Mouse (Mus musculus) limb, embryonic 10.5 days (tissue): ENCODE results near the gene Rarres1. TPM values are rescaled to one million over a fixed set of nuclear protein-coding genes. Genes with fewer than 3 reads are reported as not detected.

Source experiments
- DNase-seq: peaks from one replicate; pipeline ENCODE4 v3.0.0-alpha.2; 2017; ENCODE audit warnings: low spot score
- H3K27ac ChIP-seq: fragments of 300-500 bp; sonication (generic); 2 replicates; pipeline ENCODE4 v1.5.1; 2016; ENCODE audit warnings: mild to moderate bottlenecking
- H3K27me3 ChIP-seq: fragments of 300-500 bp; sonication (generic); 2 replicates; pipeline ENCODE4 v1.6.1; 2016; ENCODE audit warnings: low read depth, mild to moderate bottlenecking; ENCODE audit not compliant: poor library complexity, severe bottlenecking
- H3K36me3 ChIP-seq: fragments of 300-500 bp; sonication (generic); 2 replicates; pipeline ENCODE4 v1.6.1; 2016; ENCODE audit warnings: mild to moderate bottlenecking, moderate library complexity
- H3K4me1 ChIP-seq: fragments of 300-500 bp; sonication (generic); 2 replicates; pipeline ENCODE4 v1.6.1; 2016
- H3K4me3 ChIP-seq: fragments of 300-500 bp; sonication (generic); 2 replicates; pipeline ENCODE4 v1.5.1; 2016; ENCODE audit warnings: mild to moderate bottlenecking, moderate library complexity
- H3K9me3 ChIP-seq: fragments of 300-500 bp; sonication (generic); replicated peaks from 2 replicates; pipeline ENCODE4 v1.6.1; 2016; ENCODE audit warnings: mild to moderate bottlenecking
- WGBS: fragments of 180-500 bp; shearing (Covaris S2); methylation state at CpG from one replicate; pipeline ENCODE4 v1.1.7; 2016; 5-methylcytosine and 5-hydroxymethylcytosine counted together
- polyA plus RNA-seq: library from polyadenylated mRNA; unstranded; fragments of >200 nt; fragmentation: Nextera tagmentation; extraction: Ambion mirVana; gene quantifications from 2 replicates; pipeline ENCODE4 v1.2.1, GENCODE M21; 2016

The Rarres1 gene
- polyA plus RNA-seq, result 0.95 and 5.5 TPM in 2 replicates

DNA sequence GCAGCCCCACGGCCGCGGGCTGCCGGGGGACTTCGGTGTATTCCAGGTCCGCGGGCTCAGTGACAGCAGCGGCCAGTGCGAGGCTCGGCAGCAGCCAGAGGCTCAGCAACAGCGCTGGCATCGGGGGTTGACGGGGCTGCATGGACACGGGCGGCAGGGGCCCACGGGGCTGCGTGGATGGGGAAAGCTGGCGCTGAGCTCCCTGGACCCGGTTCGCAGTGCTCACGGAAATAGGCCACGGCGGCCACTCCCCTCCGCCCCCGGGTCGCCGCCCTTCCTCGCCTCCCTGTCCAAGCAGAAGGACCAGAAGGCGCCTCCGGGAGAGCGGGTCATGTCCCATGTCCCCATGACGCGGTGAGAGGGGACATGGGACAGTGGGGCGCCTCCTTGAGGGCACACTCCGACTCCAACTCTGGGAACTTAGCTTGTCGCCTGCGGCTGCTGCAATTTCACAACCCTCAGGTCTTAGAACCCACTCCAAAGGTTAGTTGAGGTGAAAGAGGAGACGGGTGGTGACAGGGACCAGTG, at the start of gene Rarres1:
Rarres1 (minus strand) TSS at position 250 of the 528 bp plus-strand sequence.
- H3K27me3 ChIP-seq, result peaks cover 48% of the 10 kb centered on the region
- peak within 1 kb of the TSS; percentile 74 for H3K27ac ChIP-seq
- no peaks in the 10 kb centered on the region for H3K36me3 ChIP-seq
- peak; percentile 59 for DNase-seq
- H3K4me3 ChIP-seq, result peak within 1 kb of the TSS; percentile 60
- 4% methylated on average over 38 of the region's 38 CpGs for WGBS
- no peaks in the 10 kb centered on the region for H3K9me3 ChIP-seq
- H3K4me1 ChIP-seq, result peaks cover 12% of the 10 kb centered on the region

- Histone ChIP-seq H3K36me3 (no peaks in the 10 kb centered on the region), H3K4me3 (no peak overlapping the region), H3K27ac (no peak overlapping the region), H3K4me1 (no peaks in the 10 kb centered on the region), H3K9me3 (no peaks in the 10 kb centered on the region), H3K27me3 (no peaks in the 10 kb centered on the region)
- 69% methylated on average over 5 of the region's 5 CpGs for WGBS
- no peak for DNase-seq
Observed at GRCm38 (mm10) chr3:67564731-67565357, 49.5 kb upstream of the Rarres1 start.

DNA sequence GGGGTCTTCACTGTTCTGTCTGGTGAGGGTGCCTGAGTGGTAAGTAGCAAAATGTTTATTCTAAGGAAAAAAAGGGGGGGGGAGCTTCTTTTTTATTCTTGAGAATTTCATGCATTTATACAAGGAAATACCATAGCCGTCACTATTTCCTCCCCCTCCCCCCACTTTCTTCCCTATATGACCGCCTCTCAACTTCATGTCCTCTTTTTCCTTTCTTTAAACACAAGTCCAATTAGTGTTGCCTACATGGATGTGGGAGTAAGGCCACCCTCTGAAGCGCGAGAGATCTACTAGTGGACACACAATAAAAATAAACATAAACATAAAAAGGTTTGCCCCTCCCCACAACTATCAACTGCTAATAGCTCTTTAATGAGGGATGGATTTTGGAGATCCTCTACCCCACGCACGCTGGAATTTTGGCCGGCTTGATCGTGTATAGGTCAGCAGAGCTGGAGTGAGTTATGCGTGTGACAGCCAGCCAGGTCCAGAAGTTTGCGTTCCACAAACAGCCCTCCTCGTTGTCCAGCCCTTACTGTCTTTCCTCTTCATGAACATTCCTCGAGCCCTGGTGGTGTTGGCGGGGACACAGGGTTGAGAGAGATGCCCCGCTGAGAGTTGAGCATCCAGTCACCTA, 42.5 kb upstream of the Rarres1 start:
- no peaks in the 10 kb centered on the region for H3K27me3 ChIP-seq
- no peak for DNase-seq
- H3K27ac ChIP-seq, result no peak overlapping the region
- WGBS, result 84% methylated on average over 14 of the region's 14 CpGs
- H3K4me1 ChIP-seq, result peaks cover 13% of the 10 kb centered on the region
- no peak overlapping the region for H3K4me3 ChIP-seq
- H3K36me3 ChIP-seq, result no peaks in the 10 kb centered on the region
- no peaks in the 10 kb centered on the region for H3K9me3 ChIP-seq

GRCm38 (mm10) chr3:67557200-67557651, 41.9 kb upstream of the Rarres1 start:
- DNase-seq, result peak; percentile 38
- Histone ChIP-seq H3K27me3 (no peaks in the 10 kb centered on the region), H3K4me3 (0 out of 2 replicates have a peak overlapping the region, but pooled peaks have one; percentile 7), H3K4me1 (peaks cover 13% of the 10 kb centered on the region), H3K27ac (peak overlapping the region; percentile 54; the same call in 1 of the 2 replicates), H3K9me3 (no peaks in the 10 kb centered on the region), H3K36me3 (no peaks in the 10 kb centered on the region)
- 43% methylated on average over 14 of the region's 14 CpGs for WGBS

GRCm38 (mm10) chr3:67555211-67555610, 39.9 kb upstream of the Rarres1 start:
- Histone ChIP-seq H3K9me3 (no peaks in the 10 kb centered on the region), H3K36me3 (no peaks in the 10 kb centered on the region), H3K27me3 (no peaks in the 10 kb centered on the region), H3K4me1 (peaks cover 13% of the 10 kb centered on the region), H3K4me3 (no peak overlapping the region), H3K27ac (no peak overlapping the region)
- 92% methylated on average over 5 of the region's 5 CpGs for WGBS
- DNase-seq, result no peak

GRCm38 (mm10) chr3:67553927-67554448, 38.7 kb upstream of the Rarres1 start:
- Histone ChIP-seq H3K27ac (no peak overlapping the region), H3K4me1 (peaks cover 13% of the 10 kb centered on the region), H3K36me3 (no peaks in the 10 kb centered on the region), H3K9me3 (no peaks in the 10 kb centered on the region), H3K27me3 (no peaks in the 10 kb centered on the region), H3K4me3 (no peak overlapping the region)
- 85% methylated on average over 5 of the region's 5 CpGs for WGBS
- no peak for DNase-seq

DNA sequence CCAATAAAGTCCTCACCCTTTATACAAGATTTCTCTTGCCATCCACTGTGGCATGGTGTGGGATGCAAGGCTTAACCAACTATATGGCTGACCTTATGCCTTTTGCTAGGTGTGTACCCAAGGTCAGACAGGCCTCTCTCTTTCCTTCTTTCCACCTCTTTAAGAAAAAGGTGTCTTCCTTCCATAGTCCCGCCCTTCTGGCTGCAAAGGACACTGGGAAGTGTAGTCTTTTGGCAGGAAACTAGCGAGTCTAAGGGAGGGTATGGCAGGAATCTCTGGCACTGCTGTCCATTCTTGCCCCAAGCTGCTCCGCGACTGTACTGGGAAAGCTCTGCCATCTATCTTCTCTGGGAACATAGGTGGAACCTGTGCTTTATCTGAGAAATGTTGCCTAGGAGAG, 38.0 kb upstream of the Rarres1 start:
- H3K4me3 ChIP-seq, result no peak overlapping the region
- DNase-seq, result no peak
- 48% methylated on average over 4 of the region's 4 CpGs for WGBS

GRCm38 (mm10) chr3:67551193-67551592, 35.9 kb upstream of the Rarres1 start:
- Histone ChIP-seq H3K27me3 (no peaks in the 10 kb centered on the region), H3K4me1 (no peaks in the 10 kb centered on the region), H3K4me3 (no peak overlapping the region), H3K9me3 (no peaks in the 10 kb centered on the region), H3K27ac (no peak overlapping the region), H3K36me3 (no peaks in the 10 kb centered on the region)
- whole genome bisulfite sequencing, result 71% methylated on average over 3 of the region's 3 CpGs
- DNase-seq, result no peak

More for the DNA sequence above, 38.0 kb upstream of the Rarres1 start:
- Histone ChIP-seq H3K4me1 (peaks cover 13% of the 10 kb centered on the region), H3K27me3 (no peaks in the 10 kb centered on the region), H3K36me3 (no peaks in the 10 kb centered on the region), H3K27ac (no peak overlapping the region), H3K9me3 (no peaks in the 10 kb centered on the region)

- Histone ChIP-seq H3K9me3 (no peaks in the 10 kb centered on the region), H3K4me1 (no peaks in the 10 kb centered on the region), H3K4me3 (no peak overlapping the region), H3K27me3 (no peaks in the 10 kb centered on the region), H3K27ac (no peak overlapping the region), H3K36me3 (no peaks in the 10 kb centered on the region)
- no peak for DNase-seq
- WGBS, result 86% methylated on average over 8 of the region's 8 CpGs
Observed at GRCm38 (mm10) chr3:67543630-67544029, 28.3 kb upstream of the Rarres1 start.

DNA sequence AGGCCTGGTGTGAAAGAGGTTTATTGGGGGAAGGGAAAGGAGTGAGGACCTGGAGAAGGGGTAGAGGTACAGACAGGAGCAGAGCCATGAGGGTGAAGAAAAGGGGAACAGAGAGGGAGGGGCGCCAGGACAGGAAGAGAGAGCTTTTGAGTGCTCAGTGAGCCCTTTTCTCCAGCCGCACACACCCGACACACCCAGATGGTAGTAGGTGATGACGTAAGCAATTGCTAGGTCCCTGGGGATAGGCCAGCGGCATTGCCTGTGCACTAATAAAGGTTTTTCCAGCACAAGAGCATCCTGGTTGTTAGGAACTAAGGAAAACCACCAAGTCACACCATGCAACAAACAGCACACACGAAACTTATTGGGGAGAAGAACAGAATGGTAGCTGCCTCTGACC, 9.4 kb upstream of the Rarres1 start:
- 77% methylated on average over 6 of the region's 6 CpGs for WGBS
- DNase-seq, result no peak
- H3K27ac ChIP-seq, result no peak overlapping the region
- 0 out of 2 replicates have a peak, but pooled peaks cover 16% of the 10 kb centered on the region for H3K4me1 ChIP-seq
- no peaks in the 10 kb centered on the region for H3K9me3 ChIP-seq
- no peaks in the 10 kb centered on the region for H3K36me3 ChIP-seq
- no peaks in the 10 kb centered on the region for H3K27me3 ChIP-seq
- no peak overlapping the region for H3K4me3 ChIP-seq

DNA sequence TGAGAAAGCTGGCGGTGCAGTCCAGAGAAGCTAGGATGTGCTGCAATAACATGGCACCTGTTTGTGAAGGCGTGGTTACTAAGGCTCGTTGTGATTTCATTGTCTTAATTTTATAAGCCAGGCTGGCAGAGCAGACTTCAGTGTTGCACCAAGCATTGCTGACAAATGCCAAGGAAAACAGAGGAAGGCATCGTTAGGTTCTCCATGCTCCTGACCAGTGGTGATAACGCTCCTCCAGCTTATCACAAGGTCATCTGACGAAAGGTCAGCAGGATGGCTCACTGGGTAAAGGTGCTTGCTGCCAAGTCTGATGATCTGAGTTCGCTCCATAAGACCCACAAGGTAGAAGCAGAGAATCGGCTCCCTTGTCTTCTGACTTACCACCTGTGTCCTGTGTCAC, 7.4 kb upstream of the Rarres1 start:
- 0 out of 2 replicates have a peak, but pooled peaks cover 16% of the 10 kb centered on the region for H3K4me1 ChIP-seq
- 0 out of 2 replicates have a peak, but pooled peaks cover 6% of the 10 kb centered on the region for H3K27me3 ChIP-seq
- no peak overlapping the region for H3K4me3 ChIP-seq
- H3K27ac ChIP-seq, result no peak overlapping the region
- 88% methylated on average over 8 of the region's 8 CpGs for WGBS
- H3K36me3 ChIP-seq, result no peaks in the 10 kb centered on the region
- H3K9me3 ChIP-seq, result no peaks in the 10 kb centered on the region
- no peak for DNase-seq

DNA sequence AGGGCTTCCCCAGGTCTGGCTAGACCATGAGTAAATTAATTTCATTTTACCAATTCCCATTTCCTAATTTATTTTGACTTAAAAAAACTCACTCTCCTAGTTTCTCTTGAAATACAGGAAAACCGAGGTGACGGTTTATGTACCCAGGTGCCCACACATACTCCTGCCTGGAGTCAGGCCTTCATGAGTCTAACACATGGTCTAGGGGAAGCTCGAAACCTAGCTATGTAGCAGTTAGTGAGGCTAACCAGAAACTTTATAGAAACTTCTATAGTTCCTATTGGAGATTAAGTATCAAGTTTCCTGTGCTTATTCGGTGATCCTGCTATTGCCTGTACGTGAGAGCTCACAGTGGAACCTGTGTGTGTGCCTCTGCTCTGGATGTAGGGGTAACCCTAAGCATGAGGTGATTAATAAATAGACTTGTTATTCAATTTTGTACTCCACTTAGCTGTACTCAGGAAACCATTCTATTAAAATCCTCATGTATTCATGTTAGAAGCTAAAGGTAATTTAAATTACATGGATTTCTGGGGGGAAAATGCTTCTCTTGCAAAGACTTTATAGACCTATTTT, 5.3 kb upstream of the Rarres1 start:
- no peak for DNase-seq
- H3K9me3 ChIP-seq, result no peaks in the 10 kb centered on the region
- H3K27ac ChIP-seq, result no peak overlapping the region
- peaks cover 17% of the 10 kb centered on the region for H3K4me1 ChIP-seq
- 87% methylated on average over 5 of the region's 5 CpGs for WGBS
- no peaks in the 10 kb centered on the region for H3K36me3 ChIP-seq
- H3K4me3 ChIP-seq, result no peak overlapping the region
- peaks cover 23% of the 10 kb centered on the region for H3K27me3 ChIP-seq
